Mouse (Mus musculus) bone marrow macrophage, adult 2 months (primary cell): ENCODE data around the gene Fgg. TPM values are rescaled to one million over a fixed set of nuclear protein-coding genes. Genes with fewer than 3 reads are reported as not detected.

Experiments
- H3K27ac ChIP-seq: 2 replicates; pipeline ENCODE4 v1.5.1; 2012; ENCODE audit warnings: low read depth, low read length; ENCODE audit not compliant: insufficient read depth
- H3K4me1 ChIP-seq: 2 replicates; pipeline ENCODE4 v1.6.1; 2012; ENCODE audit warnings: low read length; ENCODE audit not compliant: control insufficient read depth, insufficient read depth
- H3K4me3 ChIP-seq: 2 replicates; pipeline ENCODE4 v1.5.1; 2012; ENCODE audit warnings: mild to moderate bottlenecking, low read length, moderate library complexity; ENCODE audit not compliant: insufficient read depth
- CTCF ChIP-seq: IDR thresholded peaks from 2 replicates; pipeline ENCODE4 v1.5.1; 2012; ENCODE audit warnings: low read depth, mild to moderate bottlenecking, low read length, moderate library complexity
- POLR2A ChIP-seq: IDR thresholded peaks from 2 replicates; pipeline ENCODE4 v1.6.1; 2012; ENCODE audit warnings: mild to moderate bottlenecking, low read depth, low read length, borderline replicate concordance
- polyA plus RNA-seq: library from polyadenylated mRNA; stranded (reverse); fragments of >200 nt; gene quantifications from 2 replicates; pipeline ENCODE4 v1.2.4, GENCODE M21; 2012; ENCODE audit not compliant: missing spikeins, insufficient read depth, insufficient read length

Gene Fgg
- polyA plus RNA-seq, 1 experiment, result not detected

GRCm38 (mm10) chr3:83050661-83051060, 43.1 kb downstream of the Fgg start:
- Histone ChIP-seq H3K4me3 (no peak overlapping the region), H3K4me1 (peaks cover 2% of the 10 kb centered on the region; the same call in 1 of the 2 replicates), H3K27ac (no peak overlapping the region)
- no peak for TF ChIP-seq CTCF
- TF ChIP-seq POLR2A, result no peak

GRCm38 (mm10) chr3:83052102-83052501, 44.6 kb downstream of the Fgg start:
- TF ChIP-seq CTCF (no peak), POLR2A (no peak)
- Histone ChIP-seq H3K4me3 (no peak overlapping the region), H3K4me1 (peaks cover 2% of the 10 kb centered on the region; the same call in 1 of the 2 replicates), H3K27ac (no peak overlapping the region)

- peaks cover 2% of the 10 kb centered on the region; the same call in 1 of the 2 replicates for H3K4me1 ChIP-seq
- no peak overlapping the region for H3K4me3 ChIP-seq
- H3K27ac ChIP-seq, result no peak overlapping the region
- TF ChIP-seq CTCF (no peak), POLR2A (no peak)
These were observed 45.6 kb downstream of the Fgg start for GRCm38 (mm10) chr3:83053126-83053525.

- TF ChIP-seq POLR2A (no peak), CTCF (no peak)
- no peak overlapping the region for H3K27ac ChIP-seq
- no peak overlapping the region for H3K4me3 ChIP-seq
- peaks cover 2% of the 10 kb centered on the region; the same call in 1 of the 2 replicates for H3K4me1 ChIP-seq
These were observed 46.2 kb downstream of the Fgg start for GRCm38 (mm10) chr3:83053758-83054157.

GRCm38 (mm10) chr3:83054759-83055158, 47.2 kb downstream of the Fgg start:
- H3K4me3 ChIP-seq, result peak overlapping the region; percentile 59
- no peak for TF ChIP-seq CTCF
- no peak for TF ChIP-seq POLR2A
- peaks cover 2% of the 10 kb centered on the region; the same call in 1 of the 2 replicates for H3K4me1 ChIP-seq
- no peak overlapping the region for H3K27ac ChIP-seq

GRCm38 (mm10) chr3:83055281-83056038, 47.9 kb downstream of the Fgg start, which contains the start of gene Plrg1:
TSS of gene Plrg1 (plus strand) at chr3:83055522.
- peaks cover 2% of the 10 kb centered on the region; the same call in 1 of the 2 replicates for H3K4me1 ChIP-seq
- 0 out of 2 replicates have a peak, but pooled peaks have one; percentile 73 for TF ChIP-seq POLR2A
- TF ChIP-seq CTCF, result no peak

GRCm38 (mm10) chr3:83057046-83057445, 49.5 kb downstream of the Fgg start:
- TF ChIP-seq POLR2A (no peak), CTCF (no peak)
- Histone ChIP-seq H3K4me3 (no peak overlapping the region), H3K4me1 (peaks cover 2% of the 10 kb centered on the region; the same call in 1 of the 2 replicates), H3K27ac (no peak overlapping the region)

More at GRCm38 (mm10) chr3:83055281-83056038, 47.9 kb downstream of the Fgg start, which contains the start of gene Plrg1:
- Histone ChIP-seq H3K27ac (peak within 1 kb of the TSS; percentile 34; the same call in 1 of the 2 replicates), H3K4me3 (peak within 1 kb of the TSS; percentile 93)

Other genes with a start within 250 kb of the Fgg start
- not detected in 2 replicates for gene Rbm46, start 131.2 kb upstream of the Fgg start, polyA plus RNA-seq
- gene Lrat, start 103.8 kb upstream of the Fgg start, polyA plus RNA-seq, result not detected in 2 replicates
- not detected in 2 replicates for gene Fga, start 18.4 kb downstream of the Fgg start, polyA plus RNA-seq
- gene Fgb, start 42.1 kb downstream of the Fgg start, polyA plus RNA-seq, result not detected in 2 replicates
- 36.4 and 42.4 TPM in 2 replicates for gene Plrg1, start 47.8 kb downstream of the Fgg start, polyA plus RNA-seq
- gene Dchs2, start 120.2 kb downstream of the Fgg start, polyA plus RNA-seq, result not detected in 2 replicates